Mouse (Mus musculus) limb, embryonic 12.5 days (tissue): Measurements from ENCODE around the gene AC134908.4. TPM values are rescaled to one million over a fixed set of nuclear protein-coding genes. Genes with fewer than 3 reads are reported as not detected.

Source experiments
- ATAC-seq: fragments of 200-750 bp; cut with Nextera tagmentation; 2 replicates; pipeline ENCODE4 v1.8.0; 2017; ENCODE audit warnings: low read depth, moderate TSS enrichment; ENCODE audit not compliant: insufficient number of reproducible peaks, insufficient read depth, low FRiP score, low TSS enrichment
- H3K27ac ChIP-seq: fragments of 300-500 bp; sonication (generic); 2 replicates; pipeline ENCODE4 v1.5.1; 2016; ENCODE audit warnings: mild to moderate bottlenecking, moderate library complexity
- H3K27me3 ChIP-seq: fragments of 300-500 bp; sonication (generic); 2 replicates; pipeline ENCODE4 v1.6.1; 2016; ENCODE audit warnings: mild to moderate bottlenecking, moderate library complexity
- H3K36me3 ChIP-seq: fragments of 300-500 bp; sonication (generic); 2 replicates; pipeline ENCODE4 v1.6.1; 2016; ENCODE audit warnings: mild to moderate bottlenecking, moderate library complexity
- H3K4me1 ChIP-seq: fragments of 300-500 bp; sonication (generic); replicated peaks from 2 replicates; pipeline ENCODE4 v1.6.1; 2016
- H3K4me2 ChIP-seq: fragments of 300-500 bp; sonication (generic); 2 replicates; pipeline ENCODE4 v1.6.1; 2016; ENCODE audit warnings: mild to moderate bottlenecking, moderate library complexity
- H3K4me3 ChIP-seq: fragments of 300-500 bp; sonication (generic); replicated peaks from 2 replicates; pipeline ENCODE4 v1.5.1; 2016; ENCODE audit warnings: mild to moderate bottlenecking
- H3K9ac ChIP-seq: fragments of 300-500 bp; sonication (generic); replicated peaks from 2 replicates; pipeline ENCODE4 v1.6.1; 2016; ENCODE audit warnings: mild to moderate bottlenecking, moderate library complexity
- H3K9me3 ChIP-seq: fragments of 300-500 bp; sonication (generic); 2 replicates; pipeline ENCODE4 v1.6.1; 2016; ENCODE audit warnings: mild to moderate bottlenecking, moderate library complexity
- WGBS: fragments of 180-500 bp; shearing (Covaris S2); methylation state at CpG from one replicate; pipeline ENCODE4 v1.1.7; 2016; 5-methylcytosine and 5-hydroxymethylcytosine counted together
- polyA plus RNA-seq: library from polyadenylated mRNA; unstranded; fragments of >200 nt; fragmentation: Nextera tagmentation; extraction: Ambion mirVana; gene quantifications from 2 replicates; pipeline ENCODE4 v1.2.1, GENCODE M21; 2016

The AC134908.4 gene
- polyA plus RNA-seq, 1 experiment from 2014 or later = not detected

- H3K4me2 ChIP-seq = peak within 1 kb of the TSS; percentile 82
- ATAC-seq = no peak
- no peak within 1 kb of the TSS for H3K27ac ChIP-seq
- WGBS = 3% methylated on average over 29 of the region's 29 CpGs
- peaks cover 60% of the 10 kb centered on the region for H3K36me3 ChIP-seq
- peaks cover 41% of the 10 kb centered on the region for H3K4me1 ChIP-seq
- H3K9ac ChIP-seq = peak within 1 kb of the TSS; percentile 57
- H3K4me3 ChIP-seq = peak within 1 kb of the TSS; percentile 37
- H3K27me3 ChIP-seq = no peaks in the 10 kb centered on the region
- no peaks in the 10 kb centered on the region for H3K9me3 ChIP-seq
These were observed 41.6 kb upstream of the AC134908.4 start, which contains the start of gene Rhbdl1 for GRCm38 (mm10) chr17:25837076-25837410. Gene Rhbdl1, minus strand, starts transcription at chr17:25837295.

- no peaks in the 10 kb centered on the region for H3K27me3 ChIP-seq
- H3K27ac ChIP-seq = no peak overlapping the region
- H3K4me3 ChIP-seq = peak overlapping the region; percentile 37
- 22% methylated on average over 23 of the region's 23 CpGs for WGBS
- peak overlapping the region; percentile 82 for H3K4me2 ChIP-seq
- peaks cover 46% of the 10 kb centered on the region for H3K4me1 ChIP-seq
- peaks cover 60% of the 10 kb centered on the region for H3K36me3 ChIP-seq
- ATAC-seq = no peak
- H3K9me3 ChIP-seq = no peaks in the 10 kb centered on the region
- peak overlapping the region; percentile 57 for H3K9ac ChIP-seq
These were observed 41.1 kb upstream of the AC134908.4 start for GRCm38 (mm10) chr17:25836397-25837075.

- Histone ChIP-seq H3K27me3 (no peaks in the 10 kb centered on the region), H3K36me3 (peaks cover 60% of the 10 kb centered on the region), H3K27ac (no peak overlapping the region), H3K4me2 (peak overlapping the region; percentile 98; the same call in 1 of the 2 replicates), H3K9ac (no peak overlapping the region), H3K4me1 (peaks cover 53% of the 10 kb centered on the region), H3K9me3 (no peaks in the 10 kb centered on the region), H3K4me3 (peak overlapping the region; percentile 37; the same call in 1 of the 2 replicates)
- WGBS = 90% methylated on average over 16 of the region's 16 CpGs
- no peak for ATAC-seq
These were observed 40.4 kb upstream of the AC134908.4 start for GRCm38 (mm10) chr17:25835816-25836215.

- no peak for ATAC-seq
- Histone ChIP-seq H3K36me3 (peaks cover 60% of the 10 kb centered on the region), H3K9me3 (no peaks in the 10 kb centered on the region), H3K4me1 (peaks cover 57% of the 10 kb centered on the region), H3K4me2 (peak overlapping the region; percentile 98; the same call in 1 of the 2 replicates), H3K4me3 (0 out of 2 replicates have a peak overlapping the region, but pooled peaks have one; percentile 37), H3K27me3 (no peaks in the 10 kb centered on the region), H3K27ac (no peak overlapping the region), H3K9ac (no peak overlapping the region)
- 95% methylated on average over 7 of the region's 7 CpGs for WGBS
These were observed 39.8 kb upstream of the AC134908.4 start for GRCm38 (mm10) chr17:25835301-25835700.

GRCm38 (mm10) chr17:25834595-25835222 is 39.2 kb upstream of the AC134908.4 start:
- no peak for ATAC-seq
- peak overlapping the region; percentile 74 for H3K4me3 ChIP-seq
- H3K9ac ChIP-seq = peak overlapping the region; percentile 83; the same call in 1 of the 2 replicates
- no peaks in the 10 kb centered on the region for H3K9me3 ChIP-seq
- no peaks in the 10 kb centered on the region for H3K27me3 ChIP-seq
- peaks cover 62% of the 10 kb centered on the region for H3K4me1 ChIP-seq
- no peak overlapping the region for H3K27ac ChIP-seq
- H3K4me2 ChIP-seq = peak overlapping the region; percentile 98
- H3K36me3 ChIP-seq = peaks cover 60% of the 10 kb centered on the region
- WGBS = 88% methylated on average over 12 of the region's 12 CpGs

- H3K9me3 ChIP-seq = no peaks in the 10 kb centered on the region
- H3K4me1 ChIP-seq = peaks cover 66% of the 10 kb centered on the region
- H3K36me3 ChIP-seq = peaks cover 56% of the 10 kb centered on the region
These were observed 38.6 kb upstream of the AC134908.4 start for GRCm38 (mm10) chr17:25833961-25834594.

GRCm38 (mm10) chr17:25833291-25833663 is 37.8 kb upstream of the AC134908.4 start, which contains the start of gene Stub1:
Gene Stub1, minus strand, starts transcription at chr17:25833404.
- Histone ChIP-seq H3K9me3 (no peaks in the 10 kb centered on the region), H3K4me3 (peak within 1 kb of the TSS; percentile 74), H3K27ac (peak within 1 kb of the TSS; percentile 94), H3K4me2 (peak within 1 kb of the TSS; percentile 98), H3K9ac (peak within 1 kb of the TSS; percentile 83), H3K36me3 (peaks cover 50% of the 10 kb centered on the region), H3K27me3 (no peaks in the 10 kb centered on the region), H3K4me1 (peaks cover 69% of the 10 kb centered on the region)
- WGBS = under 1% methylated on average over 24 of the region's 24 CpGs
- ATAC-seq = no peak; the same call in 1 of the 2 replicates

More at GRCm38 (mm10) chr17:25833961-25834594, 38.6 kb upstream of the AC134908.4 start:
- H3K4me3 ChIP-seq = peak overlapping the region; percentile 74
- peak overlapping the region; percentile 98 for H3K4me2 ChIP-seq
- 48% methylated on average over 6 of the region's 6 CpGs for WGBS
- no peaks in the 10 kb centered on the region for H3K27me3 ChIP-seq
- peak overlapping the region; percentile 94 for H3K27ac ChIP-seq
- H3K9ac ChIP-seq = peak overlapping the region; percentile 83
- no peak for ATAC-seq

GRCm38 (mm10) chr17:25832436-25833290 is 37.2 kb upstream of the AC134908.4 start:
- ATAC-seq = peak; percentile 90
- WGBS = under 1% methylated on average over 76 of the region's 77 CpGs
- peaks cover 68% of the 10 kb centered on the region for H3K4me1 ChIP-seq
- peak overlapping the region; percentile 94 for H3K27ac ChIP-seq
- H3K9me3 ChIP-seq = no peaks in the 10 kb centered on the region
- peak overlapping the region; percentile 74 for H3K4me3 ChIP-seq
- peaks cover 49% of the 10 kb centered on the region for H3K36me3 ChIP-seq
- peak overlapping the region; percentile 98 for H3K4me2 ChIP-seq
- H3K9ac ChIP-seq = peak overlapping the region; percentile 83
- H3K27me3 ChIP-seq = no peaks in the 10 kb centered on the region

GRCm38 (mm10) chr17:25831451-25832281 is 36.2 kb upstream of the AC134908.4 start:
- H3K27ac ChIP-seq = peak overlapping the region; percentile 88; the same call in 1 of the 2 replicates
- peak overlapping the region; percentile 83 for H3K9ac ChIP-seq
- H3K4me3 ChIP-seq = peak overlapping the region; percentile 74
- no peak for ATAC-seq
- peaks cover 57% of the 10 kb centered on the region for H3K36me3 ChIP-seq
- H3K9me3 ChIP-seq = no peaks in the 10 kb centered on the region
- WGBS = 62% methylated on average over 21 of the region's 21 CpGs
- peak overlapping the region; percentile 98 for H3K4me2 ChIP-seq
- peaks cover 58% of the 10 kb centered on the region for H3K4me1 ChIP-seq
- no peaks in the 10 kb centered on the region for H3K27me3 ChIP-seq
